Mouse (Mus musculus) retina, adult 2 months (tissue): ENCODE data around the gene Aebp1.
A peak's percentile ranks its signal among the peaks of the same experiment; 100 is the strongest.
"Not testable (repeated sequence)": the region's sequence is repeated elsewhere in the genome, so short reads cannot be mapped to it uniquely, and the experiment has no call there.

Experiments
- DNase-seq: peaks from one replicate; pipeline ENCODE4 v3.0.0-alpha.2; 2012; ENCODE audit warnings: low read depth, low spot score

Gene Aebp1

GRCm38 (mm10) chr11:5855902-5856301, 5.8 kb upstream of the Aebp1 start:
- no peak for DNase-seq

- DNase-seq, result no peak
Observed at GRCm38 (mm10) chr11:5856479-5857130, 5.1 kb upstream of the Aebp1 start.

GRCm38 (mm10) chr11:5858723-5859122, 3.0 kb upstream of the Aebp1 start:
- no peak for DNase-seq

GRCm38 (mm10) chr11:5859883-5860550, 1.7 kb upstream of the Aebp1 start:
- DNase-seq, result no peak

- no peak for DNase-seq
Observed at GRCm38 (mm10) chr11:5860639-5861038, 1.1 kb upstream of the Aebp1 start.

GRCm38 (mm10) chr11:5862394-5863105, 803 bp downstream of the Aebp1 start:
- DNase-seq, result no peak

GRCm38 (mm10) chr11:5867196-5867595, 5.4 kb downstream of the Aebp1 start:
- DNase-seq, result no peak

GRCm38 (mm10) chr11:5868324-5868723, 6.6 kb downstream of the Aebp1 start:
- DNase-seq, result no peak

GRCm38 (mm10) chr11:5869331-5869730, 7.6 kb downstream of the Aebp1 start:
- no peak for DNase-seq

GRCm38 (mm10) chr11:5870069-5870468, 8.3 kb downstream of the Aebp1 start:
- no peak for DNase-seq

GRCm38 (mm10) chr11:5872707-5873106, 11.0 kb downstream of the Aebp1 start:
- no peak for DNase-seq

- no peak for DNase-seq
Observed at GRCm38 (mm10) chr11:5873192-5873591, 11.4 kb downstream of the Aebp1 start.

- no peak for DNase-seq
Observed at GRCm38 (mm10) chr11:5877421-5877820, 15.7 kb downstream of the Aebp1 start.

GRCm38 (mm10) chr11:5877921-5878526, 16.3 kb downstream of the Aebp1 start, which contains the start of gene Pold2:
Pold2 (minus strand) TSS chr11:5878292.
- peak; percentile 89 for DNase-seq

- no peak for DNase-seq
Observed at GRCm38 (mm10) chr11:5878661-5879060, 16.9 kb downstream of the Aebp1 start.

- no peak for DNase-seq
Observed at GRCm38 (mm10) chr11:5879905-5880304, 18.2 kb downstream of the Aebp1 start.

GRCm38 (mm10) chr11:5882518-5882917, 20.8 kb downstream of the Aebp1 start:
- no peak for DNase-seq

- peak; percentile 48 for DNase-seq
Observed at GRCm38 (mm10) chr11:5886187-5886586, 24.4 kb downstream of the Aebp1 start.

- DNase-seq, result no peak
Observed at GRCm38 (mm10) chr11:5887250-5887649, 25.5 kb downstream of the Aebp1 start.

GRCm38 (mm10) chr11:5888563-5888962, 26.8 kb downstream of the Aebp1 start:
- not testable (repeated sequence) for DNase-seq

GRCm38 (mm10) chr11:5892151-5892591, 30.4 kb downstream of the Aebp1 start:
- DNase-seq, result no peak

GRCm38 (mm10) chr11:5892810-5893368, 31.1 kb downstream of the Aebp1 start:
- DNase-seq, result no peak
